Mouse (Mus musculus) stomach, adult 2 months (tissue): Measurements from ENCODE around the gene Gm21812. TPM values are rescaled to one million over a fixed set of nuclear protein-coding genes. Genes with fewer than 3 reads are reported as not detected.

Experiments used
- polyA plus RNA-seq: library from polyadenylated mRNA; depleted of rRNA; stranded (reverse); fragments of >200 nt; gene quantifications from 2 replicates; pipeline ENCODE4 v1.2.3, GENCODE M21; 2012; rRNA removed

Gm21812 gene
- polyA plus RNA-seq, result not detected in 2 replicates

DNA sequence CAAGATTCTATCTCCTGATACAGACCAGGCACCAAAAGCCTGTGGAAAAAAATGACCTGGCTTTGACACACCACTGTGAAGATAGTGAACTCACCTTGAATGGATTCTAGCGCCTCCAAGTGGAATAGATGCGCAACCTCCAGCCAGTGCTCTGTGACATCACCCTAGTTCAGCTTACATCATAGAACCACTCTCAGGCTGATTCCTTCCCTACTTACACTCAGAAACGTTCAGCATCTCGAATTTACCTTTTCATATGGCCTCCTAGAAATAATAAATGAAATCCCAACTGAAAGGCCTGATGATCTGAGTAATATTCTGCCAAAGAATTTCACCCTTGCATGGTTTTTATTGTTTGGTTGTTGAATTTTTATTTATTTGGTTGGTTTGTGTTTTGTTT is at the start of gene Gm21812:
Gm21812 (minus strand) TSS at position 101 of the 400 bp plus-strand sequence.

Other genes with a start within 250 kb of the Gm21812 start
- not detected in 2 replicates for gene Gm21292, start 213.3 kb downstream of the Gm21812 start, polyA plus RNA-seq
- not detected in 2 replicates for gene Gm21721, start 145.0 kb downstream of the Gm21812 start, polyA plus RNA-seq
- not detected in 2 replicates for gene Gm21874, start 69.0 kb upstream of the Gm21812 start, polyA plus RNA-seq